Mouse (Mus musculus): ENCODE data around the gene Adamts14. TPM values are rescaled to one million over a fixed set of nuclear protein-coding genes. Genes with fewer than 3 reads are reported as not detected.

The Adamts14 gene
- polyA plus RNA-seq, 1 experiment from 2014 or later: 1.9 TPM

DNA sequence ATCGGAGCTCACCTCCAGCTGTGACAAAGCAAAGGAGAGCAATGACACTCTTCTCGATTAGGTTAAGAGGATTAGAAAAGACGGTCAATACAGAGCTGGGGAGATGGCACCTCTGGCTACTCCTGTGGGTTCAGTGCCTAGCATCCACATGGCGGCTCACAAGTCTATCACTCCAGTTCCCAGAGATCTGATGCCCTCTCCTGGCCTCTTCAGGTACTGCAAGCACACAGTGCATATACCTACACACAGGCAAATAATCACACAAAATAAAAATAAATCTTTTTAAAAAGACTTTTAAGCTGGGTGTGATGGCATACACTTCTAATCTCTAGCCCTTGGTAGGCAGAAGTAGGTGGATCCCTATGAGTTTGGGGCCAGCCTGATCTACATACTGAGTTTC, 53.9 kb downstream of the Adamts14 start:
- no peak overlapping the region for H3K27ac ChIP-seq
- WGBS: 97% methylated on average over 4 of the region's 4 CpGs
- no peaks in the 10 kb centered on the region for H3K27me3 ChIP-seq
- ATAC-seq (replicated peaks; ENCODE audit: low FRiP score): no peak
- H3K4me3 ChIP-seq (replicated peaks): no peak overlapping the region
- H3K9ac ChIP-seq: no peak overlapping the region
- no peaks in the 10 kb centered on the region for H3K36me3 ChIP-seq
- H3K9me3 ChIP-seq (replicated peaks): peaks cover 4% of the 10 kb centered on the region; the same call in 1 of the 2 replicates
- peaks cover 5% of the 10 kb centered on the region; the same call in 1 of the 2 replicates for H3K4me1 ChIP-seq
- H3K4me2 ChIP-seq: no peak overlapping the region

- H3K4me2 ChIP-seq: no peak overlapping the region
- no peak overlapping the region for H3K4me3 ChIP-seq (replicated peaks)
- H3K4me1 ChIP-seq: peaks cover 6% of the 10 kb centered on the region; the same call in 1 of the 2 replicates
- peaks cover 4% of the 10 kb centered on the region; the same call in 1 of the 2 replicates for H3K9me3 ChIP-seq (replicated peaks)
- no peaks in the 10 kb centered on the region for H3K36me3 ChIP-seq
- no peaks in the 10 kb centered on the region for H3K27me3 ChIP-seq
- H3K27ac ChIP-seq: no peak overlapping the region
- H3K9ac ChIP-seq: no peak overlapping the region
- ATAC-seq (replicated peaks; ENCODE audit: low FRiP score): no peak
- WGBS: 77% methylated on average over 4 of the region's 4 CpGs
These were observed 57.1 kb downstream of the Adamts14 start for GRCm38 (mm10) chr10:61216163-61216562.

- Histone ChIP-seq H3K9ac (no peak overlapping the region), H3K9me3 (replicated peaks) (peaks cover 4% of the 10 kb centered on the region; the same call in 1 of the 2 replicates), H3K4me2 (no peak overlapping the region), H3K4me3 (replicated peaks) (no peak overlapping the region), H3K4me1 (peaks cover 6% of the 10 kb centered on the region; the same call in 1 of the 2 replicates), H3K36me3 (no peaks in the 10 kb centered on the region), H3K27ac (no peak overlapping the region), H3K27me3 (no peaks in the 10 kb centered on the region)
- no peak for ATAC-seq (replicated peaks; ENCODE audit: low FRiP score)
- whole genome bisulfite sequencing: 95% methylated on average over 6 of the region's 6 CpGs
These were observed 57.6 kb downstream of the Adamts14 start for GRCm38 (mm10) chr10:61215658-61216057.

GRCm38 (mm10) chr10:61212817-61213216, 60.4 kb downstream of the Adamts14 start:
- no peaks in the 10 kb centered on the region for H3K9me3 ChIP-seq (replicated peaks)
- peak; percentile 54; the same call in 1 of the 2 replicates for ATAC-seq (replicated peaks; ENCODE audit: low FRiP score)
- peak overlapping the region; percentile 30 for H3K4me2 ChIP-seq
- H3K27ac ChIP-seq: no peak overlapping the region
- no peaks in the 10 kb centered on the region for H3K36me3 ChIP-seq
- H3K27me3 ChIP-seq: no peaks in the 10 kb centered on the region
- H3K4me3 ChIP-seq (replicated peaks): no peak overlapping the region
- no peak overlapping the region for H3K9ac ChIP-seq
- 13% methylated on average over 11 of the region's 11 CpGs for WGBS
- peaks cover 6% of the 10 kb centered on the region; the same call in 1 of the 2 replicates for H3K4me1 ChIP-seq

GRCm38 (mm10) chr10:61211743-61212142, 61.5 kb downstream of the Adamts14 start:
- peaks cover 6% of the 10 kb centered on the region; the same call in 1 of the 2 replicates for H3K4me1 ChIP-seq
- H3K4me2 ChIP-seq: no peak overlapping the region
- H3K36me3 ChIP-seq: no peaks in the 10 kb centered on the region
- H3K4me3 ChIP-seq (replicated peaks): no peak overlapping the region
- no peak for ATAC-seq (replicated peaks; ENCODE audit: low FRiP score)
- H3K27ac ChIP-seq: no peak overlapping the region
- no peak overlapping the region for H3K9ac ChIP-seq
- no peaks in the 10 kb centered on the region for H3K9me3 ChIP-seq (replicated peaks)
- H3K27me3 ChIP-seq: no peaks in the 10 kb centered on the region
- WGBS: 9% methylated on average over 13 of the region's 13 CpGs

DNA sequence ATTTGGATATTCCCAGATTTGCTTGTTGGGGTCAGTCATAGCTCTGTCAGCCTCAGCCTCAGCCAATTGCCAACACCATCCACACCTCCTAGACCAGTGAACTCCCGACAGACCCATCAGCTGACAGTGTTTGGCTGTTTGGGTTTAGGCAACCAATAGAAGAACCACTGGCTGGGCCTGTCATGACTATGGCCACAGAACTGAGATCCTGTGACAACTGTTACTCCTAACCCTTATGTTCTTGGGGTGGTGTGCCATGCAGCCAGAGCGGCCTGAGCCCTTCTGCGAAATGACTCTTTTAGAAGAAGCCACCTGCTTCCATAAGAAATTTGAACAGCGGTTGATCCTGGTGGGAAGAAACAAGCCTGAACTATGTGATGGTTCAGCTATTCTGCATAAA, 62.1 kb downstream of the Adamts14 start:
- WGBS: 80% methylated on average over 4 of the region's 4 CpGs
- Histone ChIP-seq H3K4me1 (peaks cover 6% of the 10 kb centered on the region; the same call in 1 of the 2 replicates), H3K4me3 (replicated peaks) (no peak overlapping the region), H3K27ac (no peak overlapping the region), H3K9ac (no peak overlapping the region), H3K9me3 (replicated peaks) (no peaks in the 10 kb centered on the region), H3K27me3 (no peaks in the 10 kb centered on the region), H3K4me2 (no peak overlapping the region), H3K36me3 (no peaks in the 10 kb centered on the region)
- no peak for ATAC-seq (replicated peaks; ENCODE audit: low FRiP score)

DNA sequence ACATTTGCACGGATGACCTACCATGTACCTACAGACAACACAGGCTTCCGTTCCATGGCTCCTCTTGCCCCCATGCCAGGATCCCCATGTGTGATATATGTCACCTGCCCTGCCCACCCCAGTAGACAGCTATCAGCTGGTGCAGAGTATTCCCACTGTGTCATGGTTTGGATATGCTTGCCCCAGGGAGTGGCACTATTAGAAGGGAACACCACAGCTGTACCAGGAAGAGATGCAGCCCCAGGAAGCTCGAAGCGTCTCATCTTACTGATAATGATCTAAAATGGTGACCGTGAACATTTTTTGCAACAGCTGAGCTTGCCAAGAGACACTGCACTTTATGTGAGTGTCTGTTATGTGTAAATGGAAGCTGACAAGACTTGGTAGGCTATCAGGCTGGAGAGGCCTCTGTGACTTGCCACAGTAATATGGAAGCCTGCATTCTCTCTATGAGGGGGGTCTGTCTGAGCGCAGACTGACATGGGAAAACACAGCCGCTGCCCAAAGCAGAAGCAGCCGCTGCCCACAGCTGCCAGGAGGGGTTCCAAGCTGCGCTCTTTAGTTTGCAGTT, 65.0 kb downstream of the Adamts14 start:
- Histone ChIP-seq H3K4me3 (replicated peaks) (no peak overlapping the region), H3K9ac (no peak overlapping the region), H3K4me2 (no peak overlapping the region), H3K27me3 (no peaks in the 10 kb centered on the region), H3K4me1 (peaks cover 6% of the 10 kb centered on the region; the same call in 1 of the 2 replicates), H3K27ac (no peak overlapping the region), H3K36me3 (no peaks in the 10 kb centered on the region), H3K9me3 (replicated peaks) (no peaks in the 10 kb centered on the region)
- no peak for ATAC-seq (replicated peaks; ENCODE audit: low FRiP score)
- WGBS: 76% methylated on average over 9 of the region's 9 CpGs

- peaks cover 9% of the 10 kb centered on the region for H3K4me1 ChIP-seq
- H3K4me2 ChIP-seq: no peak overlapping the region
- no peaks in the 10 kb centered on the region for H3K36me3 ChIP-seq
- no peak overlapping the region for H3K27ac ChIP-seq
- H3K27me3 ChIP-seq: no peaks in the 10 kb centered on the region
- no peak overlapping the region for H3K4me3 ChIP-seq (replicated peaks)
- ATAC-seq (replicated peaks; ENCODE audit: low FRiP score): no peak
- no peak overlapping the region for H3K9ac ChIP-seq
- H3K9me3 ChIP-seq (replicated peaks): no peaks in the 10 kb centered on the region
- WGBS: 50% methylated on average over 3 of the region's 3 CpGs
These were observed 69.3 kb downstream of the Adamts14 start for GRCm38 (mm10) chr10:61203930-61204329.

- H3K4me3 ChIP-seq (replicated peaks): no peak overlapping the region
- no peak overlapping the region for H3K9ac ChIP-seq
- WGBS: 74% methylated on average over 12 of the region's 12 CpGs
- no peak for ATAC-seq (replicated peaks; ENCODE audit: low FRiP score)
- no peaks in the 10 kb centered on the region for H3K36me3 ChIP-seq
- no peak overlapping the region for H3K4me2 ChIP-seq
- H3K4me1 ChIP-seq: peaks cover 9% of the 10 kb centered on the region
- no peaks in the 10 kb centered on the region for H3K9me3 ChIP-seq (replicated peaks)
- H3K27me3 ChIP-seq: no peaks in the 10 kb centered on the region
- H3K27ac ChIP-seq: no peak overlapping the region
These were observed 71.5 kb downstream of the Adamts14 start for GRCm38 (mm10) chr10:61201596-61202318.

GRCm38 (mm10) chr10:61200998-61201397, 72.2 kb downstream of the Adamts14 start:
- Histone ChIP-seq H3K4me3 (replicated peaks) (no peak overlapping the region), H3K9ac (no peak overlapping the region), H3K27me3 (no peaks in the 10 kb centered on the region), H3K27ac (no peak overlapping the region), H3K4me2 (no peak overlapping the region), H3K4me1 (peaks cover 9% of the 10 kb centered on the region), H3K9me3 (replicated peaks) (no peaks in the 10 kb centered on the region), H3K36me3 (no peaks in the 10 kb centered on the region)
- ATAC-seq (replicated peaks; ENCODE audit: low FRiP score): no peak
- WGBS: 46% methylated on average over 9 of the region's 9 CpGs

DNA sequence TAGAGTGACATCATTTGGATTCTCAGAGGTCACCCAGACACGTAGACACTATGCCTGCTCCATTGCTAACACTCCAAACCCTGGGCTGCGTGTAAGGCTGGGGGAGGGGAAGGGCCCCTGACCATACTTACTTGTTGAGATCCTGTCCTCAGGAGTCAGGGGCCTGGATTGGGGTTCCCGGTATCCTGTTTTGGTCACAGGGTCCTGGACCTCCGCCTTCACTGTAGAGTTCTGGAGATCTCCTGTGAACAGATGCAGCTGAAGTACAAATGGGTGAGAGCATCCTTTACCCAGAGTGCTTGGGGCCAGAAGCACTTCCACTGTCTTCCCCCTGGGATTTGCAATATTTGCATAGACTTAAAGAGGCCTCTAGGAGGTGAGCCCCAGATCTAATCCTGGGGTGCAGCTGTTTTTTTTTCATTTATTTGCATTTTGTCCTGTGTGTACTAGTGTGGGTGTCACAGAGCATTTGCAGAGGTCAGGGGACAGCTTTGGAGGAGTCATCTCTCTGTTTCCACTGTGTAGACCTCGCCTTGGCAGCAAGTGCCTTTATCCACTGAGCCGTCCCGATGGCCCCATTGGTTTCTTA, 72.9 kb downstream of the Adamts14 start:
- Histone ChIP-seq H3K9me3 (replicated peaks) (no peaks in the 10 kb centered on the region), H3K36me3 (no peaks in the 10 kb centered on the region), H3K4me3 (replicated peaks) (no peak overlapping the region), H3K9ac (no peak overlapping the region), H3K4me2 (no peak overlapping the region), H3K4me1 (peaks cover 9% of the 10 kb centered on the region), H3K27me3 (no peaks in the 10 kb centered on the region), H3K27ac (no peak overlapping the region)
- ATAC-seq (replicated peaks; ENCODE audit: low FRiP score): no peak
- WGBS: 89% methylated on average over 7 of the region's 7 CpGs

DNA sequence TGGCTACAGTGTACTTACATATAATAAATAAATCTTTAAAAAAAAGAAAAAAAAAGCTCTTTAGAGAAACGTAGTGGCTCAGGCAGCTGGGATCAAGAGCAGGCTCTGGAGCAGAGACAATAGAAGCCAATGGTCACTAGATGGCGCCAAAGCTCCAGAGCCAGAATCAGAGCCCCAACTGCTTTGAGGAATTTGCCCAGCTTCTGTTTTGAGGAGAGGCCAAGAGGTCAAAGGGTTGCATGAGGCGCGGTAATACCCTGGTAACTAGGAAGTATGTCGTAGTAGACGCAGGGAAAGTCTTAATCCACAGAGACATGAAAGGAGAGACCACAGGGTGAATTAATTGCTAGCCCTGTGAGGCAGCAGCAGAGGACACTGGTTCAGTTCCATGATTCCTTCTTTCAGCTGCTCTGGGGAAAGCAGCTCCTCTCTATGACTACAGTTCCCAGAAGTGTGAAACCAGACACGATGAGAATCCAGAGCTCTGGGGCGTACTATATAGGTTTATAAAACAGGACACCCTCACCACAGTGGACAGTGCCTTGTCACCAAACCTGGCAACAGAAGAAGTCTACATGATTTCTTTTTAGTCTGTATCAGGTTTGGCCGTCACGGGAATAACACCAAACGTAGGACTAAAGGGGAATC, 73.5 kb downstream of the Adamts14 start:
- ATAC-seq (replicated peaks; ENCODE audit: low FRiP score): no peak
- 32% methylated on average over 11 of the region's 11 CpGs for WGBS
- Histone ChIP-seq H3K9ac (no peak overlapping the region), H3K4me1 (peaks cover 9% of the 10 kb centered on the region), H3K36me3 (no peaks in the 10 kb centered on the region), H3K27ac (no peak overlapping the region), H3K4me2 (no peak overlapping the region), H3K9me3 (replicated peaks) (no peaks in the 10 kb centered on the region), H3K27me3 (no peaks in the 10 kb centered on the region), H3K4me3 (replicated peaks) (no peak overlapping the region)
